Mouse (Mus musculus) left cerebral cortex, postnatal 25 days (tissue): ENCODE results near the gene Dapp1. TPM values are rescaled to one million over a fixed set of nuclear protein-coding genes. Genes with fewer than 3 reads are reported as not detected.

ENCODE experiments used
- DNase-seq, 2 experiments: peaks; one replicate each; pipeline ENCODE4 v3.0.0; 2022; ENCODE audit warnings: low spot score in 2 of 2, mixed read lengths in 1 of 2
- intact Hi-C: fragments of 180-260 bp; cut with DNase I; formaldehyde crosslinking; loops from one replicate; pipeline ENCODE4 v1.15.1; 2025
- total RNA-seq, 2 experiments: library from RNA; stranded (reverse); gene quantifications; 2 replicates each; pipeline ENCODE4 v1.2.3; 2021

Dapp1 gene
- total RNA-seq: 1 to 10 TPM; 2.5 to 2.9 TPM

- intact Hi-C loops: no loop called here
- DNase-seq: peak; percentile 33 to 50
Observed at GRCm38 (mm10) chr3:137981382-137981750, at the start of gene Dapp1. Gene Dapp1, minus strand, starts transcription at chr3:137981545.

DNA sequence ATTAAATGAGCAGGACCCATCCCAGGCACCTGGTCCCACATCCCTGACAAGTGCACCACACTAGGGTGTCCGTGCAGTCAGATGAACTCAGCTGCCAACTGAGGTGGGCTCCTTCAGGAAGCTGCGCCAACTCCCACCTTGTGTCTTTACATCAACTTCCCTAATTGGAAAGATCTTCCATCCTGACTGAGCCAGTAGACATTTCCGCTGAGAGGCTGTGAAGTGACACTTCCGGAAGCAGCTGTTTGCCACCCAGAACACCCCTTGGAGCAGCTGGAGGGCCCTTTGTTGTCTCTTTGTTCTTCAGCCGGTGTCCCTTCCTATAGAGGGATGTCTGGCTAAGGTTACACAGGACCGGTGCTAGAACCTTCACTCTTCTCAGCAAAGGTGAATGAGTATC is 49.2 kb upstream of the Dapp1 start:
- DNase-seq: no peak
- intact Hi-C loops: no loop called here

- DNase-seq: peak; percentile 31 to 72
- intact Hi-C loops: no loop called here
Observed at GRCm38 (mm10) chr3:138029351-138029750, 48.0 kb upstream of the Dapp1 start.

DNA sequence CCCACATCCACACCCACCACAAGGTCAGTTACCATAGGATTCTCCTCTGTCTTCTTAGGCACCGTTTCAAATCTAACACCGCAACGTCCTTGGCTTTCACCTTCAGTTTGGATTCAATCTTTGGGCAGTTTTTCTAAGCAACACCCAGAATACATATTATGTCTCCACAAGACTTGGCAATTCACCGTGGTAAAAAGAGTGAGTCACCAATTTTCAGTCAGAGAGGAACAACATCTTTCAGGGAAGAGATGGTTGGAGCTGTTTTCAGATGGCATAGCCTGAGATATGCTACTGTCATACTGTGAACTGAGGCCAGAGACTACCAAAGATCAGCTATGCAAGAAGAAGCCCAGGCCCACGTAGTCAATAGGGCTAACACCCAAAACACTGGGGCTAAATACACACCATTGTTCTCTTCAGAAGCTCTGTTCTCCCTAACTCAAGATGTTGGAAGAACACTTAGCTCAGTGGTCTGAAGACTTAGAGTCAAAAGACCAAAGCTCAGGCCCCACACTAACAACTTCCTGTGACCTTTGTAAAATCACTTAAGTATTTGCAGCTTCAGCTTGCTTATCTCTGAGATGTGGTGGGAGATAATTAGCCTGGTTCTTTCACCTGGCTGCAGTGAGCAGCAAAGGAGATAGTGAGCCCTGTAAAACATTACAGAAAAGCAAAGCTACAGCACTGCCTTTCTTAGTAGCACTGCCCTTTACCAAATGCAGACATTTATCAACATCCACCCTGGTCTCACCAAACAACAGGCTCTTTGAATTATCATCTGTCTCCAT is 46.4 kb upstream of the Dapp1 start:
- intact Hi-C loops: no loop called here
- DNase-seq: peak in 1 of 2 experiments; percentile 44

- intact Hi-C loops: no loop called here
- DNase-seq: peak; percentile 12 to 39
Observed at GRCm38 (mm10) chr3:138026286-138026685, 44.9 kb upstream of the Dapp1 start.

DNA sequence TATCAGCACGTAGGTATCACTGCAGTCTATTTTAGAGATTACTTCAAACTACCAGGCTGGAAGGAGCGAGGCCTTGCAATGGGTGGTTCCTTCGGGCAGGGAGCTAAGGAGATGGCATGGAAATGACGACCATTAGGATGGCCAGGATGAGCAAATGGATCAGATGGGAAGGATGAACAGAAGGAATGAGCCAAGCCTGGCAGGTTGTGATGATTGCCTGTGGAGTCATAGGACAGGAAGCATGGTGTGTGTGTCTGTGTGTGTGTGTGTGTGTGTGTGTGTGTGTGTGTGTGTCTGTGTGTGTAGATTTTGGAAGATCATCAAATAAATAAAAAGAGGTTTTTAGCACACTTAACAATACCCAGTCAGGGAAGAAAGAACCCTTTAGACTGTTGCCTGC is 41.3 kb upstream of the Dapp1 start:
- DNase-seq: no peak
- intact Hi-C loops: no loop called here

- DNase-seq: no peak
Observed at GRCm38 (mm10) chr3:138022003-138022402, 40.7 kb upstream of the Dapp1 start.

GRCm38 (mm10) chr3:138016810-138017209 is 35.5 kb upstream of the Dapp1 start:
- intact Hi-C loops: no loop called here

More at GRCm38 (mm10) chr3:138022003-138022402, 40.7 kb upstream of the Dapp1 start:
- intact Hi-C loops: no loop called here

DNA sequence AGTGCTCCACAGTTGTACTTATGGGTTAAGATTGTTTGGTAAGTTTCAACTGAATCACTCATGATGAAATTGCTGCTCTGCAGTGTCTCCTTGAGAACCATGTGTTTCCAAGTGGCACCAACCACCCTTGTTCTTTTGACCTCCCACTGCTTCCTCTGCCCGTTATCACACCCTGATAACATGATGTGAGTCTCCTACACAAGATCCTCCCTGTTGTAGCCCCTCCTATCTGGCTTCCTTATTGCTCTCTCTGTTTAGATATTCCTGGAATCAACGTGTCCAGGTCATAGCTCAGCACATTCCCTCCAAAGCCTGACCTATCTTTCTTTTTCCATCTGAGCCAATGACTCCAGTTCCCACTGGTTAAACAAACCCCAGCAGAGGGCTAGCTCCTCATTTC is 33.4 kb upstream of the Dapp1 start:
- no peak for DNase-seq
- intact Hi-C loops: no loop called here

More at GRCm38 (mm10) chr3:138016810-138017209, 35.5 kb upstream of the Dapp1 start:
- no peak for DNase-seq

GRCm38 (mm10) chr3:138012351-138012750 is 31.0 kb upstream of the Dapp1 start:
- intact Hi-C loops: no loop called here
- no peak for DNase-seq

DNA sequence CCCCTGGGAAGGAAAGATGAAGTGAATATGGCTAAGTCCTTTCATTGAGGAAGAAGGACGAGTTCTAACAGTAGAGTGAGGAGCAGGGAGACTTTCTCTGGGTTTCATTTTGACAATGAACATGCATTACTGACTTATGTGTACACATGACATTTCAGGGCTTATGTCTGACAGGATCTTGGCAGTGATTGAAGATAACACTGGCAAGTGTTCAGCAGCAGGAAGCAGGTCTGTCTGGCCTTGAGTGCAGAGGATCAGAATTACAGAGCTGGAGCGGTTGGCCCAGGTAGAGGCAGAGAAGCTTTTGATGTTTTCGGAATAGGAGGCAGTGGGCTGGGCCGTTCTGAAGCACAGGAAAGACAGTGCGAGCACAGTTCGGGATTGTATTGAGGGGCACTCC is 26.8 kb upstream of the Dapp1 start:
- DNase-seq: no peak
- intact Hi-C loops: no loop called here

GRCm38 (mm10) chr3:138006896-138007295 is 25.6 kb upstream of the Dapp1 start:
- intact Hi-C loops: no loop called here
- no peak for DNase-seq

GRCm38 (mm10) chr3:138003264-138003663 is 21.9 kb upstream of the Dapp1 start:
- intact Hi-C loops: no loop called here
- no peak for DNase-seq

GRCm38 (mm10) chr3:138002545-138002944 is 21.2 kb upstream of the Dapp1 start:
- intact Hi-C loops: no loop called here
- DNase-seq: no peak

DNA sequence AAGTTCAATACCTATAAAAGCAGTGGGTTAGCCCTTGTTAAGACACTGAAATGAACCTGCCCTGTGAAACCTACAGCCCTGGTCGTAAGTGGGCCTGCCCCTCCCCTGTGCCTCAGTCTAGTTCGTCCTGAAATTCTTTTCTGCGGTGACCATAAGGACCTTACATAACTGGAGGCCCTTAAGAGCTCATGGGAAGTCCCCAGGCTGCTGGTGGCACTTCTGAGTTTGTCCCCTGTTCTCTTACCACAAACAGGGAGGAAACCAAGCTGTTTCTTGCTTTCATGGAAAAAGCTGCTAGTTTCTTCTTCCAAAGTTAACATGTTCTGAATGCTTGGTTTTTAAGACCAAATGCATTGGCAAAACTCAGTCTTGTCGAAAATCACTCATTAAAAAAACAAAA is 20.5 kb upstream of the Dapp1 start:
- intact Hi-C loops: no loop called here
- no peak for DNase-seq

- DNase-seq: peak in 1 of 2 experiments; percentile 32
- intact Hi-C loops: no loop called here
Observed at GRCm38 (mm10) chr3:138000724-138001069, 19.4 kb upstream of the Dapp1 start.

- DNase-seq: no peak
- intact Hi-C loops: no loop called here
Observed at GRCm38 (mm10) chr3:138000062-138000723, 18.8 kb upstream of the Dapp1 start.

GRCm38 (mm10) chr3:137999224-137999790 is 18.0 kb upstream of the Dapp1 start:
- intact Hi-C loops: loop anchor here (10.0 kb wide), 1 partner anchor 225 kb away; no protein-coding TSS in a partner anchor
- DNase-seq: no peak

DNA sequence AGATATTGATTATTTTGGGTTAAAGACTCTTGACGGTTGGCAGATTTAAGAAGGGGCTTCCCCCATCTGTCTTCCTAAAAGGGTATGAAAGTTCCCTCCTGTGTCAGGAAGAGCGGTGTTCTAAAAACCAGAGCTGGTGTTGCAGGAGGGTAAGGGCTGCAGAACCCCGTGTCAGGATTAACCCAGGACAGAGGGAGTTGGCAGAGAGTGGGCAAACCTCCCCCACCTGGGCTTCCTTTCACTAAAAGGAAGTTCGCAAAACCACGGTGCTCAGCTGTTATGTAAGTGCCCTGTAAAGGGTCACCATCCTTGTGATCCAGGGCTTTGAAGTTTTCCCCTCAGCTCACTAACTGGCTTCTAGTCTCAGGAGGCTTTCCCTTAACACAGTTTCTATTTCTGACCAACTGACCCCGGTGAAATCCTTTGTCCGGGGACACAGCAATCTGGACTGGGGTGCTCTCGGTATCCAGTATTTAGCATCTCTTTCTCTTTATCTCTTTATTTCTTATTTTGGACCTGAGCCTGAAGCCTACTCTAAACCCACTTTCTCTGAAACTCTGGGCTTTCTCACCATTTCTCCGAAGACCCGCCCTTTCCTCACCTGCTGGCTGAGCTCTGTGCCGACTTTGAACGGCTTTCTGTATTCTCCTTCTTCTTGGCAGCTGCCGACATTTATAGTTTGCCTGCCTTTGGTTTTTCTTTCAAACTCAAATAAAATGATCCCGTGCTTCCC is 17.3 kb upstream of the Dapp1 start:
- intact Hi-C loops: loop anchor here (10.0 kb wide), 1 partner anchor 224 kb away; no protein-coding TSS in a partner anchor

DNA sequence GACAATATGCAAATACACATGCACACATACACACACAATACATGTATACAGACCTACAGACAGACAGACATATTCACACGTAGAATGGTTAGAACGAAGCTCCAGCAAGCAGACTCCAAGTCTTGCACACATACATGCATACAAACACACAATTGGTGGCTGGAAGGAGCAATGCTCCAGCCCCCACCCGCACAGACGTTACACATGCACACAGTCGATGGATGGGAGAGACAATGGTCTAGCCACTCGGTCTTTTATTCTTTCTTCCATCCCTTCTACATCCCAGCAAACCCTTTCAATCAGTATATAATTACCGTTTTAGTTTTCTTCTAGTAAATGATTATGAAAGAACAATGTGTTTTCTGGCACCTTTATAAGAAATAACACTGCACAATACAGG is 14.1 kb upstream of the Dapp1 start:
- no peak for DNase-seq

More for the DNA sequence above, 17.3 kb upstream of the Dapp1 start:
- peak in 1 of 2 experiments; percentile 26 for DNase-seq

More for the DNA sequence above, 14.1 kb upstream of the Dapp1 start:
- intact Hi-C loops: loop anchor here (10.0 kb wide), 1 partner anchor 221 kb away; no protein-coding TSS in a partner anchor
